Mouse (Mus musculus) hindbrain, embryonic 15.5 days (tissue): Measurements from ENCODE around the gene Zfp385b. TPM values are rescaled to one million over a fixed set of nuclear protein-coding genes. Genes with fewer than 3 reads are reported as not detected.

ENCODE experiments used
- ATAC-seq: fragments of 200-750 bp; cut with Nextera tagmentation; 2 replicates; pipeline ENCODE4 v1.8.0; 2017; ENCODE audit warnings: low read depth, moderate number of reproducible peaks, moderate TSS enrichment; ENCODE audit not compliant: low FRiP score
- H3K27ac ChIP-seq: fragments of 300-500 bp; sonication (generic); replicated peaks from 2 replicates; pipeline ENCODE4 v1.5.1; 2015; ENCODE audit warnings: mild to moderate bottlenecking, inconsistent platforms
- H3K27me3 ChIP-seq: fragments of 300-500 bp; sonication (generic); 2 replicates; pipeline ENCODE4 v1.6.1; 2015; ENCODE audit warnings: control low read depth, inconsistent platforms
- H3K36me3 ChIP-seq: fragments of 300-500 bp; sonication (generic); 2 replicates; pipeline ENCODE4 v1.6.1; 2015; ENCODE audit warnings: control low read depth, inconsistent platforms
- H3K4me1 ChIP-seq: fragments of 300-500 bp; sonication (generic); replicated peaks from 2 replicates; pipeline ENCODE4 v1.6.1; 2015; ENCODE audit warnings: control low read depth, inconsistent platforms
- H3K4me2 ChIP-seq: fragments of 300-500 bp; sonication (generic); 2 replicates; pipeline ENCODE4 v1.6.1; 2015; ENCODE audit warnings: moderate library complexity, mild to moderate bottlenecking, inconsistent platforms
- H3K4me3 ChIP-seq: fragments of 300-500 bp; sonication (generic); 2 replicates; pipeline ENCODE4 v1.5.1; 2015; ENCODE audit warnings: mild to moderate bottlenecking, inconsistent platforms
- H3K9ac ChIP-seq: fragments of 300-500 bp; sonication (generic); 2 replicates; pipeline ENCODE4 v1.6.1; 2015; ENCODE audit warnings: inconsistent platforms
- H3K9me3 ChIP-seq: fragments of 300-500 bp; sonication (generic); 2 replicates; pipeline ENCODE4 v1.6.1; 2016; ENCODE audit warnings: control low read depth, inconsistent platforms
- WGBS: fragments of 180-500 bp; shearing (Covaris S2); methylation state at CpG from one replicate; pipeline ENCODE4 v1.1.7; 2015; 5-methylcytosine and 5-hydroxymethylcytosine counted together
- polyA plus RNA-seq: library from polyadenylated mRNA; unstranded; fragments of >200 nt; fragmentation: Nextera tagmentation; extraction: Ambion mirVana; gene quantifications from 2 replicates; pipeline ENCODE4 v1.2.1, GENCODE M21; 2015

The Zfp385b gene
- polyA plus RNA-seq, 1 experiment from 2014 or later, result 12.9 TPM

- H3K9ac ChIP-seq, result no peak overlapping the region
- WGBS, result 50% methylated on average over 5 of the region's 5 CpGs
- no peak overlapping the region for H3K4me3 ChIP-seq
- no peaks in the 10 kb centered on the region for H3K9me3 ChIP-seq
- H3K27ac ChIP-seq, result no peak overlapping the region
- H3K27me3 ChIP-seq, result no peaks in the 10 kb centered on the region
- H3K4me2 ChIP-seq, result no peak overlapping the region
- no peaks in the 10 kb centered on the region for H3K36me3 ChIP-seq
- no peak for ATAC-seq
- no peaks in the 10 kb centered on the region for H3K4me1 ChIP-seq
Observed at GRCm38 (mm10) chr2:77418078-77418477, 401.4 kb downstream of the Zfp385b start.

- Histone ChIP-seq H3K27me3 (no peaks in the 10 kb centered on the region), H3K27ac (no peak overlapping the region), H3K4me3 (no peak overlapping the region), H3K9ac (no peak overlapping the region), H3K9me3 (no peaks in the 10 kb centered on the region), H3K4me2 (no peak overlapping the region), H3K4me1 (no peaks in the 10 kb centered on the region), H3K36me3 (no peaks in the 10 kb centered on the region)
- ATAC-seq, result no peak
- WGBS, result 93% methylated on average over 9 of the region's 9 CpGs
Observed at GRCm38 (mm10) chr2:77412171-77412570, 407.3 kb downstream of the Zfp385b start.

- no peak overlapping the region for H3K27ac ChIP-seq
- no peaks in the 10 kb centered on the region for H3K27me3 ChIP-seq
- no peaks in the 10 kb centered on the region for H3K36me3 ChIP-seq
- no peaks in the 10 kb centered on the region for H3K9me3 ChIP-seq
- ATAC-seq, result no peak
- no peak overlapping the region for H3K9ac ChIP-seq
- H3K4me1 ChIP-seq, result no peaks in the 10 kb centered on the region
- H3K4me3 ChIP-seq, result no peak overlapping the region
- WGBS, result 89% methylated on average over 13 of the region's 13 CpGs
- no peak overlapping the region for H3K4me2 ChIP-seq
Observed at GRCm38 (mm10) chr2:77411612-77412011, 407.8 kb downstream of the Zfp385b start.

- 0 out of 2 replicates have a peak, but pooled peaks have one; percentile 27 for ATAC-seq
- 54% methylated on average over 5 of the region's 5 CpGs for WGBS
- H3K9me3 ChIP-seq, result no peaks in the 10 kb centered on the region
- no peaks in the 10 kb centered on the region for H3K4me1 ChIP-seq
- H3K4me3 ChIP-seq, result no peak overlapping the region
- H3K27ac ChIP-seq, result no peak overlapping the region
- H3K9ac ChIP-seq, result no peak overlapping the region
- no peaks in the 10 kb centered on the region for H3K27me3 ChIP-seq
- H3K36me3 ChIP-seq, result no peaks in the 10 kb centered on the region
- no peak overlapping the region for H3K4me2 ChIP-seq
Observed at GRCm38 (mm10) chr2:77409521-77410135, 409.8 kb downstream of the Zfp385b start.

- no peaks in the 10 kb centered on the region for H3K4me1 ChIP-seq
- H3K4me3 ChIP-seq, result no peak overlapping the region
- ATAC-seq, result no peak
- no peaks in the 10 kb centered on the region for H3K9me3 ChIP-seq
- WGBS, result 73% methylated on average over 7 of the region's 7 CpGs
- no peaks in the 10 kb centered on the region for H3K36me3 ChIP-seq
- no peak overlapping the region for H3K27ac ChIP-seq
- no peaks in the 10 kb centered on the region for H3K27me3 ChIP-seq
- H3K9ac ChIP-seq, result no peak overlapping the region
- no peak overlapping the region for H3K4me2 ChIP-seq
Observed at GRCm38 (mm10) chr2:77408972-77409371, 410.5 kb downstream of the Zfp385b start.

GRCm38 (mm10) chr2:77402329-77402728 lies 417.1 kb downstream of the Zfp385b start:
- Histone ChIP-seq H3K27ac (no peak overlapping the region), H3K36me3 (no peaks in the 10 kb centered on the region), H3K9me3 (no peaks in the 10 kb centered on the region), H3K9ac (no peak overlapping the region), H3K4me3 (no peak overlapping the region), H3K4me1 (peaks cover 11% of the 10 kb centered on the region), H3K27me3 (no peaks in the 10 kb centered on the region), H3K4me2 (peak overlapping the region; percentile 31)
- no peak for ATAC-seq
- 24% methylated on average over 13 of the region's 13 CpGs for WGBS

GRCm38 (mm10) chr2:77401438-77402235 lies 417.8 kb downstream of the Zfp385b start:
- Histone ChIP-seq H3K27ac (no peak overlapping the region), H3K27me3 (no peaks in the 10 kb centered on the region), H3K9me3 (no peaks in the 10 kb centered on the region), H3K4me3 (no peak overlapping the region), H3K9ac (no peak overlapping the region), H3K4me1 (peaks cover 11% of the 10 kb centered on the region), H3K4me2 (peak overlapping the region; percentile 31), H3K36me3 (no peaks in the 10 kb centered on the region)
- 8% methylated on average over 13 of the region's 13 CpGs for WGBS
- ATAC-seq, result peak; percentile 65

- Histone ChIP-seq H3K27ac (no peak overlapping the region), H3K4me2 (no peak overlapping the region), H3K27me3 (no peaks in the 10 kb centered on the region), H3K9ac (no peak overlapping the region), H3K9me3 (no peaks in the 10 kb centered on the region), H3K4me3 (no peak overlapping the region), H3K36me3 (no peaks in the 10 kb centered on the region), H3K4me1 (no peaks in the 10 kb centered on the region)
- 89% methylated on average over 7 of the region's 7 CpGs for WGBS
- no peak for ATAC-seq
Observed at GRCm38 (mm10) chr2:77393881-77394280, 425.6 kb downstream of the Zfp385b start.

GRCm38 (mm10) chr2:77388186-77388585 lies 431.3 kb downstream of the Zfp385b start:
- 87% methylated on average over 6 of the region's 6 CpGs for WGBS
- Histone ChIP-seq H3K9me3 (no peaks in the 10 kb centered on the region), H3K4me2 (no peak overlapping the region), H3K27me3 (no peaks in the 10 kb centered on the region), H3K9ac (no peak overlapping the region), H3K36me3 (no peaks in the 10 kb centered on the region), H3K4me3 (no peak overlapping the region), H3K4me1 (no peaks in the 10 kb centered on the region), H3K27ac (no peak overlapping the region)
- ATAC-seq, result no peak

GRCm38 (mm10) chr2:77386515-77386914 lies 432.9 kb downstream of the Zfp385b start:
- no peak for ATAC-seq
- Histone ChIP-seq H3K9me3 (no peaks in the 10 kb centered on the region), H3K27ac (no peak overlapping the region), H3K4me3 (no peak overlapping the region), H3K36me3 (no peaks in the 10 kb centered on the region), H3K4me1 (no peaks in the 10 kb centered on the region), H3K27me3 (no peaks in the 10 kb centered on the region), H3K4me2 (no peak overlapping the region), H3K9ac (no peak overlapping the region)
- 29% methylated on average over 5 of the region's 5 CpGs for WGBS

- no peak overlapping the region for H3K4me3 ChIP-seq
- no peaks in the 10 kb centered on the region for H3K9me3 ChIP-seq
- no peaks in the 10 kb centered on the region for H3K36me3 ChIP-seq
- no peak overlapping the region for H3K4me2 ChIP-seq
- no peaks in the 10 kb centered on the region for H3K4me1 ChIP-seq
- H3K27ac ChIP-seq, result no peak overlapping the region
- H3K27me3 ChIP-seq, result no peaks in the 10 kb centered on the region
- ATAC-seq, result no peak
- H3K9ac ChIP-seq, result no peak overlapping the region
- 69% methylated on average over 5 of the region's 5 CpGs for WGBS
Observed at GRCm38 (mm10) chr2:77382766-77383165, 436.7 kb downstream of the Zfp385b start.

GRCm38 (mm10) chr2:77379907-77380306 lies 439.5 kb downstream of the Zfp385b start:
- ATAC-seq, result no peak
- H3K27ac ChIP-seq, result no peak overlapping the region
- no peaks in the 10 kb centered on the region for H3K9me3 ChIP-seq
- no peaks in the 10 kb centered on the region for H3K36me3 ChIP-seq
- no peaks in the 10 kb centered on the region for H3K27me3 ChIP-seq
- H3K4me2 ChIP-seq, result no peak overlapping the region
- H3K9ac ChIP-seq, result no peak overlapping the region
- H3K4me3 ChIP-seq, result no peak overlapping the region
- H3K4me1 ChIP-seq, result 0 out of 2 replicates have a peak, but pooled peaks cover 4% of the 10 kb centered on the region
- WGBS, result 95% methylated on average over 1 of the region's 1 CpGs
